Mouse (Mus musculus) forebrain, postnatal 0 days (tissue): ENCODE results near the gene Plin2. TPM values are rescaled to one million over a fixed set of nuclear protein-coding genes. Genes with fewer than 3 reads are reported as not detected.

Experiments used
- ATAC-seq: fragments of 200-750 bp; cut with Nextera tagmentation; 2 replicates; pipeline ENCODE4 v1.8.0; 2017; ENCODE audit warnings: mild to moderate bottlenecking, moderate library complexity
- DNase-seq: peaks from one replicate; pipeline ENCODE4 v3.0.0-alpha.2; 2015
- H3K27ac ChIP-seq: fragments of 300-500 bp; sonication (generic); 2 replicates; pipeline ENCODE4 v1.5.1; 2014; ENCODE audit warnings: low read depth, mild to moderate bottlenecking, antibody characterized with exemption, low read length, moderate library complexity, mixed read lengths
- H3K27me3 ChIP-seq: fragments of 300-500 bp; sonication (generic); 2 replicates; pipeline ENCODE4 v1.6.1; 2014; ENCODE audit warnings: mild to moderate bottlenecking, low read length, mixed read lengths; ENCODE audit not compliant: insufficient read depth
- H3K36me3 ChIP-seq: fragments of 300-500 bp; sonication (generic); 2 replicates; pipeline ENCODE4 v1.6.1; 2014; ENCODE audit warnings: mild to moderate bottlenecking, moderate library complexity; ENCODE audit not compliant: insufficient read depth
- H3K4me1 ChIP-seq: fragments of 300-500 bp; sonication (generic); 2 replicates; pipeline ENCODE4 v1.6.1; 2014; ENCODE audit warnings: antibody characterized with exemption; ENCODE audit not compliant: insufficient read depth
- H3K4me2 ChIP-seq: fragments of 300-500 bp; sonication (generic); 2 replicates; pipeline ENCODE4 v1.6.1; 2014; ENCODE audit warnings: low read depth, mild to moderate bottlenecking, moderate library complexity
- H3K4me3 ChIP-seq: fragments of 300-500 bp; sonication (generic); 2 replicates; pipeline ENCODE4 v1.5.1; 2014; ENCODE audit warnings: low read depth, low read length, mixed read lengths
- H3K9ac ChIP-seq: fragments of 300-500 bp; sonication (generic); 2 replicates; pipeline ENCODE4 v1.6.1; 2014; ENCODE audit warnings: mild to moderate bottlenecking
- H3K9me3 ChIP-seq: fragments of 300-500 bp; sonication (generic); 2 replicates; pipeline ENCODE4 v1.6.1; 2016; ENCODE audit warnings: low read length
- CTCF ChIP-seq: sonication (generic); IDR thresholded peaks from 2 replicates; pipeline ENCODE4 v1.5.1; 2016; ENCODE audit warnings: antibody characterized with exemption, control low read depth, low read depth
- WGBS: fragments of 180-500 bp; shearing (Covaris S2); extraction: QIAGEN DNeasy Blood & Tissue Kit; methylation state at CpG from one replicate; pipeline ENCODE4 v1.1.7; 2014; 5-methylcytosine and 5-hydroxymethylcytosine counted together
- polyA plus RNA-seq: library from polyadenylated mRNA; unstranded; fragments of >200 nt; fragmentation: Nextera tagmentation; extraction: Ambion mirVana; gene quantifications from 2 replicates; pipeline ENCODE4 v1.2.1, GENCODE M21; 2015
- total RNA-seq: library from RNA; depleted of rRNA; stranded (reverse); fragments of >200 nt; gene quantifications from 2 replicates; pipeline ENCODE4 v1.2.3, GENCODE M21; 2014; rRNA removed

The Plin2 gene
- total RNA-seq, result 32.7 and 35.5 TPM in 2 replicates
- polyA plus RNA-seq, result 35.5 and 36.2 TPM in 2 replicates

DNA sequence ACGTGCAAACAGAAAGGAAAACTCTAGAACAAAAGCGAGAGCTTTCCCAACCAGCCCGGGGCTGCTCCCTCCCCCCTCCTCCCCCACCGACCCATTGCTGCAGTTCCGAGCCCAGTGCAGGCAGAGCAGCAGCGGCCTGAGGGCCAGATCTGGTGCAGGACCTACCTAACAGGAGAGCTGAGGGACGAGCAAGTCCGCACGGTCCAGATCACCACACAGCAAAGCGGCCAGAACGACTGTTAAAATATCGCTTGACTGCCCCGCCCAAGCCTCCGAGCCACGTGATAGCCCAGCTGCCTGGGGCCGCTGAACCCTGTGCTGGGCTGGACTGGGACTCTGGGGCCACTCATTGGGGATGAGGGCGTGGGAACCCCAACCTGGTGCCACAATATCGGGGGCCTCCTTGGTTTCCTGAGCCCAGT, at the start of gene Plin2:
Plin2 (minus strand) TSS at position 281 of the 422 bp plus-strand sequence.
- H3K36me3 ChIP-seq, result no peaks in the 10 kb centered on the region

DNA sequence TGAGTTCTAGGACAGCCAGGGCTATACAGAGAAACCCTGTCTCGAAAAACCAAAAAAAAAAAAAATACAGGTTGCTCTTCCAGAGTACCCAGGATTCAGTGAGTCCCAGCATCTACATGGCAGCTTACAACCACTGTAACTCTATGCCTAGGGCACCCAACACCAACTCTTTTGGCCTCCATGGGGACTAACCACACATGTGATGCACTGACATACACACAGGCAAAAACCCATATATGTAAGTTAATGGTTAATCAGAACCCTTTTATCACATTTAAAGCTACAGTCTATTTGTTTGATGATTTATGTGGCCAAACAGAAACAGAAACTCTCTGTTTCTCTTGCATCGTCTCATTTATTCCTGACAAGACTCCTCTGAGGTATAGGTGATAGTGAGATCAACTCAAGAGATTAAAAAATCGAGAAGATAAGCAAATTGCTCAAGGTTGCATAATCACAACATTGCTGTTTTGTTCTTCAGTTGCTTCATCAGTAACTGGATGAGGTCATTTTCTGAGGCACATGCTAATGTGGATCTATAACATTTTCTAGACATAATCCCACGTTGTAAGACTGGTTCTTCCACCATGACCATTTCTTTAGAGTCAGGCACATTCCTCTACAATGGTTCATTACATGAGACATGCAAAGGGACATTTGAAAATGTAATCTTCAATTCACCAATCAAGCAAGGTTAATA, 49.2 kb upstream of the Plin2 start:
- 79% methylated on average over 4 of the region's 4 CpGs for WGBS
- DNase-seq, result no peak

More for the DNA sequence above, at the start of gene Plin2:
- no peaks in the 10 kb centered on the region for H3K27me3 ChIP-seq
- ATAC-seq, result peak; percentile 82
- DNase-seq, result peak; percentile 48
- H3K9me3 ChIP-seq, result no peaks in the 10 kb centered on the region
- H3K9ac ChIP-seq, result peak within 1 kb of the TSS; percentile 64
- H3K4me1 ChIP-seq, result 0 out of 2 replicates have a peak, but pooled peaks cover 3% of the 10 kb centered on the region
- no peak for TF ChIP-seq CTCF
- peak within 1 kb of the TSS; percentile 59 for H3K4me3 ChIP-seq
- H3K27ac ChIP-seq, result 0 out of 2 replicates have a peak within 1 kb of the TSS, but pooled peaks have one; percentile 45
- WGBS, result under 1% methylated on average over 18 of the region's 18 CpGs
- H3K4me2 ChIP-seq, result peak within 1 kb of the TSS; percentile 64

DNA sequence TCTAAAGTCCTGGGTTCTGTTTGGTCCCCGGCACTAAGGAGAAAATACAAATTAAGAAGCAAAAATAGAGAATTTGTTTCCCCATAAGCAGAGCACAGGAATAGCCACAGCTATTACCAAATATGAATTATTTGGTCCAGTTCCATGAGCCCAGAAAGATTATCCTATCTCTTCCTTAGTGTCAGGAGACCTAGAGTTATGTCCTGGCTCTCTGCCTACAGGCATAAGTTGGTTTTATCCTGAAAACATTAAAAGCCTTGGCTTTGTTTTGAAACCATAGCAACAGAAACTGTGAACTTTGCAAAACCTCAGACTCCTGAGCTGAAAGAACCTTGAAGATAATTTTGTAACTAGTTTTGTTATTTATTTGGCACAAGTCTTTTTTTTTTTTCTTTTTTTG, 47.3 kb upstream of the Plin2 start:
- Histone ChIP-seq H3K4me2 (no peak overlapping the region), H3K4me1 (no peaks in the 10 kb centered on the region), H3K27ac (no peak overlapping the region), H3K27me3 (no peaks in the 10 kb centered on the region), H3K36me3 (no peaks in the 10 kb centered on the region), H3K9ac (no peak overlapping the region), H3K4me3 (no peak overlapping the region), H3K9me3 (no peaks in the 10 kb centered on the region)
- no peak for TF ChIP-seq CTCF
- ATAC-seq (no peak), DNase-seq (peak; percentile 11)
- 65% methylated on average over 1 of the region's 1 CpGs for WGBS

More for the DNA sequence above, 49.2 kb upstream of the Plin2 start:
- H3K4me3 ChIP-seq, result no peak overlapping the region
- no peak overlapping the region for H3K4me2 ChIP-seq
- H3K36me3 ChIP-seq, result no peaks in the 10 kb centered on the region
- H3K27me3 ChIP-seq, result no peaks in the 10 kb centered on the region
- no peaks in the 10 kb centered on the region for H3K4me1 ChIP-seq
- H3K9me3 ChIP-seq, result no peaks in the 10 kb centered on the region
- no peak for TF ChIP-seq CTCF
- no peak for ATAC-seq
- H3K27ac ChIP-seq, result no peak overlapping the region
- no peak overlapping the region for H3K9ac ChIP-seq

DNA sequence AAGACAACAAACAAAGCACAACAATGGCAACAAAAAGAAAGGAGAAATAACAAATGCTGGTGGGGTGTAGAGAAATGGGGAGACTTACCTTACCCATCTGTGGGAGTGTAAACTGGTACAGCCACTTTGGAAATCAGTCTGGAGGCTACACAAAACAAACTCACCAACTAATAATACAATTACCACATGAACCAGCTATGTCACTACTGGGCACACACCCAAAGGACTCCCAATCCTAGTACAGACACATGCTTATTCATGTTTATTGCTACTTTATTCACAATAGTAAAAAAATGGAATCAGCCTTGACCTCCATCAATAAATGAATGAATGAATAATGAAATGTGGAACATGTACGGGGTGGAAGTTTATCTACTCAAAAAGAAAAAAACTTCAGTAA, 45.5 kb upstream of the Plin2 start:
- no peak for DNase-seq
- WGBS, result 90% methylated on average over 1 of the region's 1 CpGs
- no peaks in the 10 kb centered on the region for H3K4me1 ChIP-seq
- no peaks in the 10 kb centered on the region for H3K9me3 ChIP-seq
- TF ChIP-seq CTCF, result no peak
- H3K36me3 ChIP-seq, result no peaks in the 10 kb centered on the region
- H3K9ac ChIP-seq, result no peak overlapping the region
- no peaks in the 10 kb centered on the region for H3K27me3 ChIP-seq
- no peak overlapping the region for H3K4me2 ChIP-seq
- no peak overlapping the region for H3K4me3 ChIP-seq
- no peak overlapping the region for H3K27ac ChIP-seq
- ATAC-seq, result no peak

DNA sequence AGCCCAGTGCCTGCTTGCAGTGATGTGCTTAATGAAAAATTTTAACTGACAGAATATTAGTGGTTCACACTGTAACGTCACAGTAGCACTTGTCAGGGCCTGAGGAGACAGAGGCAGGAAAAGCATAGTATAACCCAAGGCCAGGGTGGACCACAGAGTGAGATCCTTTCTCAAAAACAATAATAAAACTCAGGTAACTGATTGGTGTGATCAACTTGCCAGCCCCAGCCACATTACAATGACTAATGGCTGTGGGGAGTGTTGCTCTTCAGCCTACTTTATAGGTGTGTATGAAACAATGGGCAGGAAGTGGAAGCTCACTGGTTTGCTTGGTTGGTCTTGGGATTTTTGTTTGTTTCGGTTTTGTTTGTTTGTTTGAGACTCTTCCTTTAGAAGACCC, 43.7 kb upstream of the Plin2 start:
- H3K27ac ChIP-seq, result no peak overlapping the region
- no peak overlapping the region for H3K4me3 ChIP-seq
- H3K4me2 ChIP-seq, result no peak overlapping the region
- ATAC-seq (no peak), DNase-seq (no peak)
- no peaks in the 10 kb centered on the region for H3K27me3 ChIP-seq
- WGBS, result 83% methylated on average over 2 of the region's 2 CpGs
- no peak overlapping the region for H3K9ac ChIP-seq
- no peaks in the 10 kb centered on the region for H3K9me3 ChIP-seq
- no peaks in the 10 kb centered on the region for H3K36me3 ChIP-seq
- TF ChIP-seq CTCF, result no peak
- H3K4me1 ChIP-seq, result no peaks in the 10 kb centered on the region

DNA sequence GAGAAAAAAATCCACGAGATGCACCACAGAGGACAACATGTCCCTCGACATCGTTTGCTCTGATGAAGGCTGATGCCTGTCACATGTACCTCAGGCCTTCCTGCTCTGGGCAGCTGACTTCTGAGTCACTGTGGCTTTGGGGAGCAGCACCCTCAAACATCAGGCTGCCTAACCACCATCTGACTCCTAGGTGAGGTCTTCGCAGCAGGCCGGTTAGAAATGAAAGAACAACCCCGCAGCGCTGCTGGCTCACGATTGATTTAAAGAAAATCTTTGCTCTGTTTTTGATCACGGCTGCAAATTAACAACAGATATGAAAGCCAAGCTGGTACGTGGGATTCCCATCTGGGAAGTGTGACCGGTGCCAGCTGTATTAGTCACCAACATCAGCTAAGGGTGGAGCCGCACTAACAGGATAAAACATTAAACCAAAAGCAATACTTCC, 42.9 kb upstream of the Plin2 start:
- no peak for TF ChIP-seq CTCF
- 71% methylated on average over 12 of the region's 12 CpGs for WGBS
- Histone ChIP-seq H3K4me3 (no peak overlapping the region), H3K4me2 (no peak overlapping the region), H3K9me3 (no peaks in the 10 kb centered on the region), H3K36me3 (no peaks in the 10 kb centered on the region), H3K4me1 (no peaks in the 10 kb centered on the region), H3K9ac (no peak overlapping the region), H3K27ac (no peak overlapping the region), H3K27me3 (no peaks in the 10 kb centered on the region)
- DNase-seq (peak; percentile 26), ATAC-seq (no peak)

DNA sequence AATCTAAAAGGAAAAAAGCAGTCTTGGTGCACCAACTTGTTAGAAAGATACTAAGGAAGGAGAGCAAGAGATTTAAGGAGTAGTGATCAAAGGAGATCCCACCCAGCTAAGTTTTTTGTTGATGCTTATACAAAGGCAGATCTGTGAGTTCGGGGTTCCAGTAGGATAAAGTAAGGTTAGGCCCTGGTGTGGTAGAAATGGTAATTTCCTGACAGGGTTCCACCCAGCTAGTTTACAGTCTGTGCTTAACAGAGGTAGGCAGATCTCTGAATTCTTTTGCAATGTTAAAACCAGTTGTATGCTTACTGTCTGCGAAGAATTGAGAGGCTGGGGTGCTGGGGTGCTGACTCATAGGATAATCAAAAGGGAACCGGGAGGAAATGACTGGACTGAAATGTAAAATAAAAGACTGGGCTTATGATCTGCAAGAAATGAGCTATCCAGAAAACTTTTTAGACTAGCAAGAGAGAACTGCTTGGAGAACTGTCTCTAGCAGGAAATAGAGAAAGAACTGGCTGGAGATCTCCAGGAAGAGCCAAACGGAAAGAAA, 40.9 kb upstream of the Plin2 start:
- 74% methylated on average over 4 of the region's 4 CpGs for WGBS
- no peaks in the 10 kb centered on the region for H3K27me3 ChIP-seq
- ATAC-seq, result no peak

More for the DNA sequence above, 40.9 kb upstream of the Plin2 start:
- no peaks in the 10 kb centered on the region for H3K36me3 ChIP-seq
- no peaks in the 10 kb centered on the region for H3K9me3 ChIP-seq
- H3K4me1 ChIP-seq, result no peaks in the 10 kb centered on the region
- no peak for DNase-seq
- H3K4me2 ChIP-seq, result no peak overlapping the region
- H3K9ac ChIP-seq, result no peak overlapping the region
- no peak overlapping the region for H3K27ac ChIP-seq
- no peak overlapping the region for H3K4me3 ChIP-seq
- no peak for TF ChIP-seq CTCF
